Mouse (Mus musculus) embryonic facial prominence, embryonic 13.5 days (tissue): ENCODE data around the gene Bad. TPM values are rescaled to one million over a fixed set of nuclear protein-coding genes. Genes with fewer than 3 reads are reported as not detected.
"Not testable (repeated sequence)": the region's sequence is repeated elsewhere in the genome, so short reads cannot be mapped to it uniquely, and the experiment has no call there.

Source experiments
- ATAC-seq: fragments of 200-750 bp; cut with Nextera tagmentation; 2 replicates; pipeline ENCODE4 v1.8.0; 2017; ENCODE audit warnings: low read depth; ENCODE audit not compliant: insufficient number of reproducible peaks, insufficient read depth, low FRiP score, low TSS enrichment
- H3K27ac ChIP-seq: fragments of 300-500 bp; sonication (generic); 2 replicates; pipeline ENCODE4 v1.5.1; 2015; ENCODE audit warnings: moderate library complexity, mild to moderate bottlenecking, inconsistent platforms
- H3K27me3 ChIP-seq: fragments of 300-500 bp; sonication (generic); 2 replicates; pipeline ENCODE4 v1.6.1; 2015; ENCODE audit warnings: mild to moderate bottlenecking, inconsistent platforms
- H3K36me3 ChIP-seq: fragments of 300-500 bp; sonication (generic); 2 replicates; pipeline ENCODE4 v1.6.1; 2015; ENCODE audit warnings: mild to moderate bottlenecking, inconsistent platforms
- H3K4me1 ChIP-seq: fragments of 300-500 bp; sonication (generic); 2 replicates; pipeline ENCODE4 v1.6.1; 2015; ENCODE audit warnings: inconsistent platforms
- H3K4me2 ChIP-seq: fragments of 300-500 bp; sonication (generic); 2 replicates; pipeline ENCODE4 v1.6.1; 2015; ENCODE audit warnings: moderate library complexity, mild to moderate bottlenecking, inconsistent platforms
- H3K4me3 ChIP-seq: fragments of 300-500 bp; sonication (generic); 2 replicates; pipeline ENCODE4 v1.5.1; 2015; ENCODE audit warnings: mild to moderate bottlenecking, inconsistent platforms
- H3K9ac ChIP-seq: fragments of 300-500 bp; sonication (generic); 2 replicates; pipeline ENCODE4 v1.6.1; 2015; ENCODE audit warnings: mild to moderate bottlenecking, inconsistent platforms
- H3K9me3 ChIP-seq: fragments of 300-500 bp; sonication (generic); 2 replicates; pipeline ENCODE4 v1.6.1; 2016; ENCODE audit warnings: inconsistent platforms
- WGBS: fragments of 180-500 bp; shearing (Covaris S2); methylation state at CpG from one replicate; pipeline ENCODE4 v1.1.7; 2015; ENCODE audit warnings: mixed read lengths; 5-methylcytosine and 5-hydroxymethylcytosine counted together
- polyA plus RNA-seq: library from polyadenylated mRNA; unstranded; fragments of >200 nt; fragmentation: Nextera tagmentation; extraction: Ambion mirVana; gene quantifications from 2 replicates; pipeline ENCODE4 v1.2.1, GENCODE M21; 2015

The Bad gene
- polyA plus RNA-seq: 80.0 and 83.6 TPM in 2 replicates

GRCm38 (mm10) chr19:6941372-6942248 is at the start of gene Bad:
Gene Bad (plus strand): TSS chr19:6941861.
- Histone ChIP-seq H3K4me3 (peak within 1 kb of the TSS; percentile 86), H3K9ac (peak within 1 kb of the TSS; percentile 93), H3K36me3 (peaks cover 12% of the 10 kb centered on the region), H3K27me3 (no peaks in the 10 kb centered on the region), H3K4me2 (peak within 1 kb of the TSS; percentile 95), H3K27ac (peak within 1 kb of the TSS; percentile 95), H3K9me3 (no peaks in the 10 kb centered on the region), H3K4me1 (peaks cover 25% of the 10 kb centered on the region)
- under 1% methylated on average over 83 of the region's 83 CpGs for WGBS
- ATAC-seq: peak; percentile 70

GRCm38 (mm10) chr19:6892512-6892911 is 49.1 kb upstream of the Bad start:
- Histone ChIP-seq H3K9ac (no peak overlapping the region), H3K4me2 (no peak overlapping the region), H3K36me3 (no peaks in the 10 kb centered on the region), H3K4me1 (no peaks in the 10 kb centered on the region), H3K4me3 (no peak overlapping the region), H3K27ac (no peak overlapping the region), H3K27me3 (no peaks in the 10 kb centered on the region), H3K9me3 (peaks cover 6% of the 10 kb centered on the region; the same call in 1 of the 2 replicates)
- whole genome bisulfite sequencing: 54% methylated on average over 4 of the region's 4 CpGs
- ATAC-seq: no peak

- ATAC-seq: no peak
- peaks cover 6% of the 10 kb centered on the region; the same call in 1 of the 2 replicates for H3K9me3 ChIP-seq
- H3K4me2 ChIP-seq: no peak overlapping the region
- no peaks in the 10 kb centered on the region for H3K36me3 ChIP-seq
- H3K9ac ChIP-seq: no peak overlapping the region
- no peak overlapping the region for H3K4me3 ChIP-seq
- H3K4me1 ChIP-seq: no peaks in the 10 kb centered on the region
- WGBS: 90% methylated on average over 14 of the region's 14 CpGs
- no peaks in the 10 kb centered on the region for H3K27me3 ChIP-seq
- no peak overlapping the region for H3K27ac ChIP-seq
These were observed 47.8 kb upstream of the Bad start for GRCm38 (mm10) chr19:6893731-6894451.

- not testable (repeated sequence) for H3K9ac ChIP-seq, H3K9me3 ChIP-seq, H3K4me2 ChIP-seq, H3K4me3 ChIP-seq, H3K27me3 ChIP-seq, ATAC-seq, H3K4me1 ChIP-seq, H3K36me3 ChIP-seq, H3K27ac ChIP-seq
- 82% methylated on average over 18 of the region's 18 CpGs for WGBS
These were observed 45.9 kb upstream of the Bad start for GRCm38 (mm10) chr19:6895608-6896305.

- H3K9ac ChIP-seq: no peak overlapping the region
- 86% methylated on average over 4 of the region's 4 CpGs for WGBS
- no peak overlapping the region for H3K27ac ChIP-seq
- H3K4me3 ChIP-seq: no peak overlapping the region
- no peaks in the 10 kb centered on the region for H3K27me3 ChIP-seq
- no peaks in the 10 kb centered on the region for H3K4me1 ChIP-seq
- peaks cover 8% of the 10 kb centered on the region; the same call in 1 of the 2 replicates for H3K36me3 ChIP-seq
- H3K4me2 ChIP-seq: no peak overlapping the region
- peaks cover 6% of the 10 kb centered on the region; the same call in 1 of the 2 replicates for H3K9me3 ChIP-seq
- ATAC-seq: no peak
These were observed 42.0 kb upstream of the Bad start for GRCm38 (mm10) chr19:6899641-6900040.

- Histone ChIP-seq H3K9ac (no peak overlapping the region), H3K27ac (no peak overlapping the region), H3K36me3 (peaks cover 37% of the 10 kb centered on the region), H3K4me2 (no peak overlapping the region), H3K27me3 (no peaks in the 10 kb centered on the region), H3K4me3 (no peak overlapping the region), H3K9me3 (no peaks in the 10 kb centered on the region), H3K4me1 (peaks cover 10% of the 10 kb centered on the region)
- ATAC-seq: no peak
- 88% methylated on average over 1 of the region's 1 CpGs for WGBS
These were observed 38.6 kb upstream of the Bad start for GRCm38 (mm10) chr19:6903031-6903430.

GRCm38 (mm10) chr19:6904846-6905245 is 36.8 kb upstream of the Bad start:
- H3K27ac ChIP-seq: no peak overlapping the region
- 77% methylated on average over 2 of the region's 2 CpGs for WGBS
- peaks cover 18% of the 10 kb centered on the region for H3K4me1 ChIP-seq
- no peak overlapping the region for H3K4me3 ChIP-seq
- no peaks in the 10 kb centered on the region for H3K27me3 ChIP-seq
- peaks cover 37% of the 10 kb centered on the region for H3K36me3 ChIP-seq
- no peak overlapping the region for H3K9ac ChIP-seq
- no peak overlapping the region for H3K4me2 ChIP-seq
- no peaks in the 10 kb centered on the region for H3K9me3 ChIP-seq
- ATAC-seq: no peak

- Histone ChIP-seq H3K27me3 (no peaks in the 10 kb centered on the region), H3K27ac (no peak overlapping the region), H3K4me3 (no peak overlapping the region; the same call in 1 of the 2 replicates), H3K9ac (peak overlapping the region; percentile 27; the same call in 1 of the 2 replicates), H3K36me3 (peaks cover 37% of the 10 kb centered on the region), H3K4me2 (no peak overlapping the region), H3K4me1 (peaks cover 18% of the 10 kb centered on the region), H3K9me3 (no peaks in the 10 kb centered on the region)
- ATAC-seq: no peak
- WGBS: 91% methylated on average over 11 of the region's 11 CpGs
These were observed 36.0 kb upstream of the Bad start for GRCm38 (mm10) chr19:6905498-6906159.

- ATAC-seq: no peak
- H3K9ac ChIP-seq: no peak overlapping the region
- no peak overlapping the region for H3K4me2 ChIP-seq
- H3K9me3 ChIP-seq: no peaks in the 10 kb centered on the region
- H3K4me3 ChIP-seq: no peak overlapping the region
- peaks cover 40% of the 10 kb centered on the region for H3K36me3 ChIP-seq
- H3K27ac ChIP-seq: no peak overlapping the region
- WGBS: 81% methylated on average over 3 of the region's 3 CpGs
- H3K4me1 ChIP-seq: peaks cover 22% of the 10 kb centered on the region
- H3K27me3 ChIP-seq: no peaks in the 10 kb centered on the region
These were observed 35.5 kb upstream of the Bad start for GRCm38 (mm10) chr19:6906199-6906598.

GRCm38 (mm10) chr19:6907094-6907493 is 34.6 kb upstream of the Bad start:
- Histone ChIP-seq H3K4me3 (no peak overlapping the region), H3K4me2 (no peak overlapping the region), H3K4me1 (peaks cover 28% of the 10 kb centered on the region), H3K27me3 (no peaks in the 10 kb centered on the region), H3K9me3 (no peaks in the 10 kb centered on the region), H3K36me3 (peaks cover 48% of the 10 kb centered on the region), H3K27ac (no peak overlapping the region), H3K9ac (peak overlapping the region; percentile 78; the same call in 1 of the 2 replicates)
- 93% methylated on average over 8 of the region's 8 CpGs for WGBS
- ATAC-seq: no peak
